Mouse (Mus musculus) bone marrow, adult 2 months (tissue): ENCODE results near the gene Trappc5.

Experiments used
- CTCF ChIP-seq: fragments of 200-500 bp; IDR thresholded peaks from 2 replicates; pipeline ENCODE4 v1.5.1; 2011; ENCODE audit warnings: low read length, control low read depth; ENCODE audit not compliant: control insufficient read depth, insufficient read depth
- POLR2A ChIP-seq: fragments of 200-500 bp; IDR thresholded peaks from 2 replicates; pipeline ENCODE4 v1.6.1; 2011; ENCODE audit warnings: low read depth, mild to moderate bottlenecking, control low read depth, low read length, borderline replicate concordance; ENCODE audit not compliant: control insufficient read depth

GRCm38 (mm10) chr8:3626971-3627370 is 49.1 kb upstream of the Trappc5 start:
- TF ChIP-seq CTCF (no peak), POLR2A (no peak)
